20 mouse cellular contexts compared by ENCODE assay signal in genomic region chr19:10839010-10839892, GRCm38 (mm10). TPM values are rescaled to one million over a fixed set of nuclear protein-coding genes. Genes with fewer than 3 reads are reported as not detected.
DNase-seq lines count a peak whose midpoint lies in the region; ATAC-seq and TF ChIP-seq lines count a peak whose summit lies in the region.
"Had no signal": no experiment of that assay in that cellular context is flagged by ENCODE, and none has a peak within 500 bp of the region (broad histone marks: within the 10 kb centered on the region; RNA-seq: fewer than 3 reads in every experiment).

Gene Slc15a3, plus strand, starts transcription at chr19:10839727.

- no peaks in the 10 kb centered on the region for H3K27me3 ChIP-seq in thymus, adult 2 months (ENCODE audit: control insufficient read depth, insufficient read depth, low read length)
- no peaks in the 10 kb centered on the region for H3K27me3 ChIP-seq in small intestine, adult 2 months (ENCODE audit: control insufficient read depth, insufficient read depth, low read length)
- peaks cover 12% of the 10 kb centered on the region for H3K27me3 ChIP-seq in heart, embryonic 12.5 days (replicated peaks)
- no peaks in the 10 kb centered on the region for H3K27me3 ChIP-seq in hindbrain, embryonic 16.5 days (replicated peaks; ENCODE audit: control insufficient read depth, insufficient read depth, low read length)
- H3K27me3 ChIP-seq: forebrain, embryonic 12.5 days; midbrain, embryonic 15.5 days; neural tube, embryonic 12.5 days had no signal

- no peaks in the 10 kb centered on the region for H3K9me3 ChIP-seq in heart, embryonic 12.5 days (replicated peaks)
- no peaks in the 10 kb centered on the region; the same call in 1 of the 2 replicates for H3K9me3 ChIP-seq in hindbrain, embryonic 16.5 days (ENCODE audit: control insufficient read depth, low read length)
- H3K9me3 ChIP-seq: forebrain, embryonic 12.5 days; heart, embryonic 13.5 days; kidney, embryonic 15.5 days; midbrain, embryonic 15.5 days; neural tube, embryonic 12.5 days had no signal

- no peak for ATAC-seq in heart, embryonic 12.5 days (ENCODE audit: insufficient number of reproducible peaks, low FRiP score)
- ATAC-seq in hindbrain, embryonic 16.5 days = no peak
- ATAC-seq: midbrain, embryonic 15.5 days had no signal

- no peaks in the 10 kb centered on the region for H3K36me3 ChIP-seq in thymus, adult 2 months (ENCODE audit: control insufficient read depth, insufficient read depth, low read length)
- no peaks in the 10 kb centered on the region for H3K36me3 ChIP-seq in small intestine, adult 2 months (ENCODE audit: control insufficient read depth, insufficient read depth, low read length)
- H3K36me3 ChIP-seq in heart, embryonic 12.5 days = no peaks in the 10 kb centered on the region
- H3K36me3 ChIP-seq in hindbrain, embryonic 16.5 days (ENCODE audit: control insufficient read depth, insufficient read depth, low read length) = no peaks in the 10 kb centered on the region
- H3K36me3 ChIP-seq: forebrain, embryonic 12.5 days; heart, embryonic 13.5 days; kidney, embryonic 15.5 days; midbrain, embryonic 15.5 days; neural tube, embryonic 12.5 days had no signal

- DNase-seq in thymus, adult 2 months = no peak
- DNase-seq in thymus, postnatal 36 days = no peak
- DNase-seq in NIH3T3 (ENCODE audit: low read depth) = peak; percentile 56
- DNase-seq in large intestine, adult 2 months (ENCODE audit: low read depth, low spot score) = no peak
- no peak for DNase-seq in layer of hippocampus, adult 9-10 months (ENCODE audit: low spot score)
- DNase-seq: cerebellum, postnatal 36 days; gastrocnemius, postnatal 36 days; heart, postnatal 4 days; left cerebral cortex, postnatal 4 days; lung, adult 18-20 months; lung, postnatal 4 days; thymus, adult 18-20 months had no signal

- H3K9ac ChIP-seq in heart, embryonic 12.5 days = no peak within 1 kb of the TSS
- H3K9ac ChIP-seq in hindbrain, embryonic 16.5 days (ENCODE audit: low read depth, low read length) = no peak within 1 kb of the TSS
- H3K9ac ChIP-seq: forebrain, embryonic 12.5 days; heart, embryonic 13.5 days; kidney, embryonic 15.5 days; midbrain, embryonic 15.5 days; neural tube, embryonic 12.5 days had no signal

- TF ChIP-seq CTCF in thymus, adult 2 months (IDR thresholded peaks at IDR 0.05; ENCODE audit: borderline replicate concordance, control insufficient read depth, extremely low read depth, insufficient read depth, low read length, poor library complexity) = no peak
- TF ChIP-seq CTCF in small intestine, adult 2 months (IDR thresholded peaks at IDR 0.05; ENCODE audit: extremely low read depth, insufficient read length, insufficient replicate concordance, low read depth, low read length) = no peak

- peaks cover 22% of the 10 kb centered on the region for H3K4me1 ChIP-seq in thymus, adult 2 months (replicated peaks; ENCODE audit: control insufficient read depth, insufficient read depth, low read length)
- no peaks in the 10 kb centered on the region; the same call in 1 of the 2 replicates for H3K4me1 ChIP-seq in small intestine, adult 2 months (ENCODE audit: control insufficient read depth, insufficient read depth, insufficient read length, low read length)
- peaks cover 14% of the 10 kb centered on the region; the same call in 1 of the 2 replicates for H3K4me1 ChIP-seq in heart, embryonic 12.5 days (replicated peaks)
- no peaks in the 10 kb centered on the region for H3K4me1 ChIP-seq in hindbrain, embryonic 16.5 days (ENCODE audit: control insufficient read depth, insufficient read depth, low read depth, low read length)
- H3K4me1 ChIP-seq: forebrain, embryonic 12.5 days; midbrain, embryonic 15.5 days; neural tube, embryonic 12.5 days had no signal

- WGBS in thymus, adult 2 months = 62% methylated on average over 15 of the region's 15 CpGs
- WGBS in large intestine, adult 2 months = 71% methylated on average over 15 of the region's 15 CpGs
- WGBS in small intestine, adult 2 months = 64% methylated on average over 15 of the region's 15 CpGs
- WGBS in heart, embryonic 12.5 days = 72% methylated on average over 15 of the region's 15 CpGs
- 82% methylated on average over 15 of the region's 15 CpGs for WGBS in hindbrain, embryonic 16.5 days

- H3K4me2 ChIP-seq in heart, embryonic 12.5 days = no peak within 1 kb of the TSS
- H3K4me2 ChIP-seq in hindbrain, embryonic 16.5 days (ENCODE audit: low read length) = no peak within 1 kb of the TSS
- H3K4me2 ChIP-seq: forebrain, embryonic 12.5 days; heart, embryonic 13.5 days; kidney, embryonic 15.5 days; midbrain, embryonic 15.5 days; neural tube, embryonic 12.5 days had no signal

- no peak within 1 kb of the TSS for H3K27ac ChIP-seq in thymus, adult 2 months (ENCODE audit: control insufficient read depth, insufficient read depth, low read length)
- H3K27ac ChIP-seq in small intestine, adult 2 months (ENCODE audit: insufficient read depth, low read depth, low read length) = no peak within 1 kb of the TSS
- H3K27ac ChIP-seq in heart, embryonic 12.5 days (ENCODE audit: poor library complexity, severe bottlenecking) = no peak within 1 kb of the TSS
- H3K27ac ChIP-seq in hindbrain, embryonic 16.5 days (ENCODE audit: low read depth, low read length) = no peak within 1 kb of the TSS
- H3K27ac ChIP-seq: forebrain, embryonic 12.5 days; heart, embryonic 13.5 days; kidney, embryonic 15.5 days; midbrain, embryonic 15.5 days; neural tube, embryonic 12.5 days had no signal

- no peak for TF ChIP-seq POLR2A in thymus, adult 2 months (IDR thresholded peaks at IDR 0.05; ENCODE audit: control insufficient read depth, extremely low read depth, insufficient read depth, low read length, poor library complexity)
- no peak for TF ChIP-seq POLR2A in small intestine, adult 2 months (IDR thresholded peaks at IDR 0.05; ENCODE audit: low read depth, low read length)

- H3K4me3 ChIP-seq in thymus, adult 2 months (ENCODE audit: control insufficient read depth, insufficient read depth, low read length) = no peak within 1 kb of the TSS
- H3K4me3 ChIP-seq in small intestine, adult 2 months (ENCODE audit: low read depth, low read length) = no peak within 1 kb of the TSS
- H3K4me3 ChIP-seq in heart, embryonic 12.5 days = no peak within 1 kb of the TSS
- no peak within 1 kb of the TSS for H3K4me3 ChIP-seq in hindbrain, embryonic 16.5 days (ENCODE audit: low read length)
- H3K4me3 ChIP-seq: forebrain, embryonic 12.5 days; heart, embryonic 13.5 days; kidney, embryonic 15.5 days; midbrain, embryonic 15.5 days; neural tube, embryonic 12.5 days had no signal

RNA-seq across cellular contexts. Expression of gene Slc15a3, which starts in this region (rescaled TPM):
- 26.1 and 29.7 TPM in 2 replicates for polyA plus RNA-seq in thymus, adult 2 months (2012; rRNA removed)
- polyA plus RNA-seq in large intestine, adult 2 months (2012; rRNA removed) = 10.1 and 14.6 TPM in 2 replicates
- polyA plus RNA-seq in small intestine, adult 2 months (2012; rRNA removed) = 9.1 and 14.4 TPM in 2 replicates
- polyA plus RNA-seq in heart, embryonic 12.5 days (2016; fragmentation: Nextera tagmentation; extraction: Ambion mirVana) = 0.23 and 0.41 TPM in 2 replicates
- polyA plus RNA-seq in hindbrain, embryonic 16.5 days (2015; fragmentation: Nextera tagmentation; extraction: Ambion mirVana) = 0.20 and 0.33 TPM in 2 replicates
